Mouse (Mus musculus) telencephalon, adult 2 months (tissue): ENCODE measurements around the gene Mmachc.

Experiments
- DNase-seq: peaks from one replicate; pipeline ENCODE4 v3.0.0-alpha.2; 2011; ENCODE audit warnings: low read depth, low spot score

Mmachc gene

GRCm38 (mm10) chr4:116708201-116708764, at the start of gene Mmachc, which contains the start of gene Ccdc163:
Mmachc (minus strand) TSS chr4:116708406.
Ccdc163 (plus strand) TSS chr4:116708509.
- peak; percentile 100 for DNase-seq

GRCm38 (mm10) chr4:116749750-116750149, 41.5 kb upstream of the Mmachc start:
- DNase-seq = no peak

GRCm38 (mm10) chr4:116738972-116739751, 31.0 kb upstream of the Mmachc start:
- DNase-seq = no peak

GRCm38 (mm10) chr4:116734996-116735395, 26.8 kb upstream of the Mmachc start:
- no peak for DNase-seq

GRCm38 (mm10) chr4:116732355-116732754, 24.1 kb upstream of the Mmachc start:
- no peak for DNase-seq

- DNase-seq = no peak
These were observed 22.9 kb upstream of the Mmachc start for GRCm38 (mm10) chr4:116731077-116731476.

- no peak for DNase-seq
These were observed 21.3 kb upstream of the Mmachc start for GRCm38 (mm10) chr4:116729532-116729931.

- no peak for DNase-seq
These were observed 19.2 kb upstream of the Mmachc start for GRCm38 (mm10) chr4:116727401-116727800.

GRCm38 (mm10) chr4:116725444-116725843, 17.2 kb upstream of the Mmachc start:
- DNase-seq = no peak

GRCm38 (mm10) chr4:116722230-116722629, 14.0 kb upstream of the Mmachc start:
- DNase-seq = no peak

GRCm38 (mm10) chr4:116721098-116721628, 13.0 kb upstream of the Mmachc start:
- DNase-seq = no peak

- DNase-seq = peak; percentile 98
These were observed 12.3 kb upstream of the Mmachc start, which contains the start of gene Tesk2 for GRCm38 (mm10) chr4:116720343-116721097. Tesk2 (plus strand) TSS chr4:116720948.

GRCm38 (mm10) chr4:116719396-116719795, 11.2 kb upstream of the Mmachc start:
- peak; percentile 76 for DNase-seq

GRCm38 (mm10) chr4:116712536-116712935, 4.3 kb upstream of the Mmachc start:
- DNase-seq = no peak

- no peak for DNase-seq
These were observed 1.9 kb upstream of the Mmachc start for GRCm38 (mm10) chr4:116710154-116710553.

- DNase-seq = no peak
These were observed 685 bp upstream of the Mmachc start for GRCm38 (mm10) chr4:116708791-116709390.

GRCm38 (mm10) chr4:116707666-116708065, 540 bp downstream of the Mmachc start:
- DNase-seq = peak; percentile 55

GRCm38 (mm10) chr4:116703804-116704203, 4.4 kb downstream of the Mmachc start:
- no peak for DNase-seq

GRCm38 (mm10) chr4:116700964-116701363, 7.2 kb downstream of the Mmachc start:
- no peak for DNase-seq

- no peak for DNase-seq
These were observed 9.4 kb downstream of the Mmachc start for GRCm38 (mm10) chr4:116698693-116699342.

- DNase-seq = peak; percentile 21
These were observed 14.4 kb downstream of the Mmachc start for GRCm38 (mm10) chr4:116693785-116694184.
